Mouse (Mus musculus) Patski (cell line): ENCODE results near the gene Qprt. TPM values are rescaled to one million over a fixed set of nuclear protein-coding genes. Genes with fewer than 3 reads are reported as not detected.

Source experiments
- ATAC-seq: fragments of 100-300 bp; one replicate; pipeline ENCODE4 v1.8.0; 2021
- CTCF ChIA-PET: fragments of 350-600 bp; sonication (Branson Sonifier 250); formaldehyde crosslinking; loops from one replicate; lab custom pipeline; 2022; ENCODE audit warnings: inconsistent platforms; lab: Charles Lee
- POLR2A ChIA-PET: fragments of 350-600 bp; sonication (Branson Sonifier 250); formaldehyde crosslinking; loops from one replicate; lab custom pipeline; 2022; ENCODE audit warnings: antibody characterized with exemption, inconsistent platforms; lab: Charles Lee
- DNase-seq: peaks from one replicate; pipeline ENCODE4 v3.0.0-alpha.2; 2011; ENCODE audit warnings: low read depth, low spot score
- H3K27me3 ChIP-seq: fragments of 371-371 bp; one replicate; pipeline ENCODE4 v1.5.1; 2021
- CTCF ChIP-seq: fragments of 100-300 bp; IDR thresholded peaks from one replicate; pipeline ENCODE4 v1.5.1; 2021
- in situ Hi-C: fragments of 300-500 bp; cut with MboI; formaldehyde crosslinking; loops from 3 replicates; pipeline ENCODE4 v1.11.1; 2018; ENCODE audit warnings: low pct_unique_long_range_greater_than_20kb, mixed read lengths
- polyA plus RNA-seq: library from polyadenylated mRNA; unstranded; gene quantifications from one replicate; pipeline ENCODE4 v1.2.3, GENCODE M21; 2021

The Qprt gene
- polyA plus RNA-seq, 1 experiment from 2014 or later = not detected

DNA sequence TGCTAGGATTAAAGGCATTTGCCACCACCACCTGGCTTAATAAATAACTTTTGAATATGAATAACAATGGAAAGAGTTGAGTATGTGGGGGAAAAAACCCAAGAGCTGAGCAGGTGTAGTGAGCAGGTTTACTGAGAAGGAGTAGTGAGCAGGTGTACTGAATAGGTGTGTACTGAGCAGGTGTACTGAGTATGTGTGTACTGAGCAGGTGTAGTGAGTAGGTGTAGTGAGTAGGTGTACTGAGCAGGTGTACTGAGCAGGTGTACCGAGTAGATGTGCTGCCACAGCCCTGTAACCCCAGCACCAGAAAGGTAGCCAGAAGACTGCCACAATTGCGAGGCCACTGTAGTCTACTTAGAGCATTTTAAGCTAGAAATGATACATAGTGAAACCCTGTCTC, 37.2 kb downstream of the Qprt start:
- ATAC-seq = no peak
- in situ Hi-C loops = no loop called here
- POLR2A ChIA-PET = no interaction called here
- CTCF ChIA-PET = no interaction called here
- TF ChIP-seq CTCF = no peak
- no peaks in the 10 kb centered on the region for H3K27me3 ChIP-seq
- DNase-seq = no peak

DNA sequence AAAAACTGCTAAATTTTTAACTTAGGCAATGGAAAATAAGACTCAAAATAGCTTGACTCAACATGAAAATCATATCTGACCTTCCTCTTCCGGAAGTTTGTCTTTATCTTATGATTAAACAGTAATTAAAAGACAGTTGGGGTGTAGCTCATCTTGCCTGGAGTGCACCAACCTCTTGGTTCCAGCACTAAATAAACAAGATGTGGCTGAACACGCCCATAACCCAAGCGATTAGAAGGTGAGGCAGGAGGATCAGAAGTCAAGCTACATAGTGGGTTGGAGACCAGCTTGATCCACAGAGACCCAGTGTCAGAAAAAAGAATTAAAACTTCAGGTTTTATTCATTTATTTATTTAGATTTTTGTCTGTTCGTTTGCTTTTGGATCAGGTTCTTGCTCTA, 38.3 kb downstream of the Qprt start:
- TF ChIP-seq CTCF = no peak
- ChIA-PET POLR2A (interaction anchor here (0.7 to 1.3 kb wide), 2 partner anchors 59 to 133 kb away, joined by 3 to 4 read pairs; no protein-coding TSS in a partner anchor), CTCF (no interaction called here)
- DNase-seq (no peak), ATAC-seq (no peak)
- in situ Hi-C loops = no loop called here
- no peaks in the 10 kb centered on the region for H3K27me3 ChIP-seq

DNA sequence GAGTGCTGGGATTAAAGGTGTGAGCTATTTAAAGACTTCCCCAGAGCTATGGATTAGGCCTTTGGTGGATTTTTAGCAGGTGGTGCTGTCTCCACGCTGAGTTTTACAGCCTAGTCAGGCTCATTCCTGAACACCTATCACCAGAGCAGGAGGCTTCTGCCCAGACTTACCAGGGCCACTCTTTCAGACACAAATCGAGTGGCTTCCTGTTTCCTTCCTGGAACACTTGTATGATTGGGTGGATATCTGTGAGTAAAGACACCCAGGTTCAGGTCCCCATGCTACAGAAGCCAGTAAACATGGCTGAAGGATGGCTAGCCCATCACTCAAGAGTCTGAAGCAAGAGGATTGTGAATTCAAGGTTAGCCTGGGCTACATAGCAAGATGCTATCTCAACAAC, 39.0 kb downstream of the Qprt start:
- no peak for TF ChIP-seq CTCF
- no peak for DNase-seq
- POLR2A ChIA-PET = interaction anchor here (1.3 kb wide), 1 partner anchor 132 kb away, joined by 3 read pairs; no protein-coding TSS in a partner anchor
- ATAC-seq = no peak
- no peaks in the 10 kb centered on the region for H3K27me3 ChIP-seq
- CTCF ChIA-PET = no interaction called here
- in situ Hi-C loops = no loop called here

DNA sequence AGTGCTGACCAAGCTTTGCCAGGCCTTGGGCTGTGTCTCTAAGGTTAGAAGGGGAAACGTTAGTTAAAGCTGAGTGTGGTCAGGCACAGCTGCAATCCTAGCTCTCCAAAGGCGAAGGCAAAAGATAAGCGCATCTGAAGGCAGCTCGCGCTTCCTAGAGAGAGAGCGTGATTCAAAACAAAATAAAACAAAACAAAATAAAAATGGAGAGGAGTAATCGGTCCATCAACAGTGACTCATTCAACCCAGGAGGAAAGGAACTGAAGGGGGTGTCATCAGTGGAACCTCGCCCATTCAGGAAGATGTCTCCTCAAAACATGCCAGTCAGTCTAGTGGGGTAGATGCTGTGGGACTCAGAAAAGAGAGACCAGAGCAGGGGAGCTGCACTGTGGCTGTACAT, 39.8 kb downstream of the Qprt start:
- no peak for ATAC-seq
- CTCF ChIA-PET = no interaction called here
- no peak for TF ChIP-seq CTCF
- POLR2A ChIA-PET = no interaction called here
- DNase-seq = no peak
- in situ Hi-C loops = no loop called here
- no peaks in the 10 kb centered on the region for H3K27me3 ChIP-seq

DNA sequence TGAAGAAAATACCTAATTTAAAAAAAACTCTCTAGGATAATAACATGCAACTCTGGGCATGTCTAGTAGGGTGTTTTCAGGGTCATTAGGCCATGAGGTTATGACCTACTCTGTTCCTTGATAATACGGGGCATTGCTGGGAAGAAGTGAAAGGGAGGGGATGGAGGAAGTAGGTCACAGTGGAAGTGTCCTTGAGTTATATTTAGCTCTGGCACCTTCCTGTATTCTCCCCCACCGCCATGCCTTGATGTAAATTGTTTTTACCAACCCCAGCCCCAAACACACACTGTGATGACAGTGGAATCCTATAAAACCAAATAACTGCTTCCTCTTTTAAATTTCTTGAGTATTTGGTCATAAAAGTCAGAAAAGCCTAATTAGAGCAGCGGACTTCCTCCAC, 42.0 kb downstream of the Qprt start:
- no peak for TF ChIP-seq CTCF
- POLR2A ChIA-PET = no interaction called here
- CTCF ChIA-PET = no interaction called here
- no peak for ATAC-seq
- in situ Hi-C loops = no loop called here
- H3K27me3 ChIP-seq = no peaks in the 10 kb centered on the region
- no peak for DNase-seq

DNA sequence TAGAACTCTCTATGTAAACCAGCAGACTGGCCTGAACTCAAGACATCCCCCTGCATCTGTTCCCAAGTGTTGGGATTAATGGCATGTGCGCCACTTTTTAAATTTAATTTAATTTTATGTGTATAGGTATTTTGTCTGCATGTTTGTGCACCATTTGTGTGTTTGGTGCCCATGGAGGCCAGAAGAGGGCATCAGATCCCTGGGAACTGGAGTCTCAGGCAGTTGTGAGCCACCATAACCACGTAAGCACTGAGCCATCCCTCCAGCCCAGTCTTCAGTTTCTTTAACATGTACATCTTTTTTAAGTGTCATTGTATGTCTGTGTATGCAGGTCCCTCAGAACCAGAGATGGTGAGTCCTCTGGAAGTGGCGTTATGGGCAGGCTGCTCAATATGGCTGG, 44.3 kb downstream of the Qprt start:
- no peak for ATAC-seq
- ChIA-PET POLR2A (no interaction called here), CTCF (no interaction called here)
- H3K27me3 ChIP-seq = no peaks in the 10 kb centered on the region
- in situ Hi-C loops = no loop called here
- DNase-seq = no peak
- TF ChIP-seq CTCF = no peak

DNA sequence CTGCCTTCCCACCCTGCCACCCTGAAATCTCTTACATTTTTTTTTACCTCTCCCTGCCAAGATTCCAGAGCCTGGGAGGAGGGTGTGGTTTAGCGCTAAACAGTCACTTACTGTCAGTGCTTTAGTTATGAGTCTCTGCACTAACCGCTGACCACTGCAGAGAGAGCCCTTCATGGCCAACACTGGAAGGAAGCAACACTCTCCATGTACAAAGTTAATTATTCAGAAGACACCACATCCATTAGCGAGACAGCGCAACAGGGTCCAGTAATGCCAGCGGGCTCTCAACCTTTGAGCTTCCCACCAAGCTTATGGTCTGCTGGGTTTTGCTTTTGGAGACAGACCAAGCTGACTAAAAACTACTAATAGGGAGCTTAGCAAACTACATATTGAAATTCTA, 45.8 kb downstream of the Qprt start:
- in situ Hi-C loops = no loop called here
- CTCF ChIA-PET = no interaction called here
- peak; percentile 72 for DNase-seq

DNA sequence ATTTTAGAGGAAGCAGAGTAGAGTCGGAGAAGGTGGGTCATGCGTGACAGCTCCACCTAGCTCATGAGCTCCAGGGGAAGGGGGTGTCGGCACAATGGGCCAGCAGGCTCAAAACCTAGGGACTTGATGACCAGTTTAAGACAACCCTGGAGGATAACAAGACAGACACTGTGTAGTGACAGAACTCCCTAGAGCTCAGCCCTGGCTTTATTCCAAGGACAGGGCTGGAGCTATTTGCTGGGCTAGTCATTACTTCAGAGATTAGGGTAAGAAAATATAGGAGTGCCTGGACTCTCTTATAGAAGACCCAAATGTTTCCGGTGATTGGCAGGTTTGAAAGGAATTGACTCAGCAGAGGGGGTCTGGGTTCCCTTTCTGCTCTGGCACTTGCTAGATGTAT, 48.8 kb downstream of the Qprt start:
- ChIA-PET POLR2A (interaction anchor here (0.6 kb wide), 2 partner anchors 56 to 705 kb away, joined by 4 to 6 read pairs; partner anchors contain the start of gene Pagr1a), CTCF (no interaction called here)
- DNase-seq (no peak), ATAC-seq (no peak)
- no peaks in the 10 kb centered on the region for H3K27me3 ChIP-seq
- in situ Hi-C loops = no loop called here
- TF ChIP-seq CTCF = no peak

More for the DNA sequence above, 45.8 kb downstream of the Qprt start:
- no peak for TF ChIP-seq CTCF
- POLR2A ChIA-PET = no interaction called here
- no peaks in the 10 kb centered on the region for H3K27me3 ChIP-seq
- ATAC-seq = peak; percentile 17

DNA sequence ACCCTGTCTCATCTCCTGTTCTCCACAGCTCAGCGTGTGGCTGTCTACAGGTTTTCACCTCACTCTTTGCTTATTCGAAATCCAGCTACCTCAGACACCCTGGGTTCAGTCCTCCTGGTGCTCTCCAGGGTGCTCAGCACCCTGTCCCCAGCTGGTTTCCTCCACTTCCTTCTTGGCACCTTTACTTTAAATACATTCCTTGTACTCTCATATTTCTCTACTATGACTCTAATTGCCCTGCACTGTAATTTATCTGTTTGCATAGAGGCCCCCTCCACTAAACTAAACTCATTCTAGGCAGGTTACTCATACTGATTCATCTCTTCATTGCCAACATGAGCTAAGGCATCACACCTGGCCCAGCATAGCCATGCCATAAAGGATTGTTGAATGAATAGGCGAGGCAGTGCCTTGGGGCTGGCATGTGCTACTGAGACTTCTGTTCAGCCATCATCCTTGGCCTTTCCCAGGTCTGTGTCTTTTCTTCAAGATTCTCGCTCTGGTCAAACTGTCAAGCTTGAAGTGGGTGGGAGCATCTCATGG, 51.1 kb downstream of the Qprt start:
- DNase-seq = no peak
- CTCF ChIA-PET = interaction anchor here (1.0 kb wide), 1 partner anchor 43 kb away, joined by 4 read pairs; no protein-coding TSS in a partner anchor
- in situ Hi-C loops = no loop called here
- no peak for ATAC-seq
- H3K27me3 ChIP-seq = no peaks in the 10 kb centered on the region
- POLR2A ChIA-PET = interaction anchor here (0.8 to 0.9 kb wide), 2 partner anchors 29 to 43 kb away, joined by 3 read pairs; partner anchors contain the start of gene Kif22
- no peak for TF ChIP-seq CTCF

DNA sequence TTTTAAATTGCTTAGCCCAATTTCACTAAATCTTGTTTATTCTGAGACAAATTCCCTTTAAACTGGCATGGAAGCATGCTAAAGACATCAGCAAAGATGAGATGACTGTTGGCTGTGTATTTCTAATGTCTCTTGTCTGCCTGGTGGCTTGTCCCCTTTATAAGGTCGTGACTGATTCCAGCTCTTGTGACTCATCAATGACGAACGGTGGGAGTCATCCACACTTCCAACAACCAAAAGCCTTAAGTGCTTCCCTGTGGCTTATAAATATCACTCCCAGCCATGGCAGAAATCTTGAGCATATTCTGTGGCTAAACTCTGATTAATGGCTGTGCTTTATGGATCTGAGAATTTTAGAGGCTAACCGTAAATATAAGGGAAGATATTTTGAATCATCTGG, 55.7 kb downstream of the Qprt start:
- ATAC-seq = no peak
- no peaks in the 10 kb centered on the region for H3K27me3 ChIP-seq
- in situ Hi-C loops = no loop called here
- CTCF ChIA-PET = no interaction called here
- no peak for TF ChIP-seq CTCF
- POLR2A ChIA-PET = no interaction called here
- DNase-seq = no peak

DNA sequence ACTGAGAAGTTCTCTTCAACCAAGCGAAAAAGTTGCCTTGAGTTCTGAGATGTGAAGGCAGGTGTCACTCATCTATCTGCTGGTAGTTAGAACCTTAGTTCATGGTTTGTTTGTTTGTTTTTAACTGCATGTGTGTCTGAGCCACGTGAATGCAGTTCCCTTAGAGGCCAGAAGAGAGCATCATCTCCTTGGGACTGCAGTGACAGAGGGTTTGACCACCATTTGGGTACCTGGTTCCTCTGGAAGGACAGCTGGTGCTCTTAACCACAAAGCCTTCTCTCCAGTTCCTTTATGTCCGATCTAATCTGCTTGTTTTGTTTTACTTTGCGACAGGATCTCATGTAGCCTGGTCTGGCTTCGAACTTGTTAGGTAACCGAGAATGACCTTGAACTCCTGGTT, 56.5 kb downstream of the Qprt start:
- in situ Hi-C loops = no loop called here
- TF ChIP-seq CTCF = no peak

More for the DNA sequence above, 56.5 kb downstream of the Qprt start:
- H3K27me3 ChIP-seq = no peaks in the 10 kb centered on the region
- ChIA-PET CTCF (no interaction called here), POLR2A (no interaction called here)
- DNase-seq = no peak
- no peak for ATAC-seq

Other genes with a start within 250 kb of the Qprt start
- 66.0 TPM for gene Taok2, start 237.5 kb downstream of the Qprt start, polyA plus RNA-seq
- gene Tmem219, start 199.3 kb downstream of the Qprt start, polyA plus RNA-seq = 48.0 TPM
- 14.0 TPM for gene Kctd13, start 193.3 kb downstream of the Qprt start, polyA plus RNA-seq
- not detected for gene Asphd1, start 172.6 kb downstream of the Qprt start, polyA plus RNA-seq
- 0.08 TPM for gene Sez6l2, start 171.7 kb downstream of the Qprt start, polyA plus RNA-seq
- 143 TPM for gene Cdipt, start 146.3 kb downstream of the Qprt start, polyA plus RNA-seq
- gene Cdiptos, start 146.1 kb downstream of the Qprt start, polyA plus RNA-seq = 1.3 TPM
- 104 TPM for gene Mvp, start 107.6 kb downstream of the Qprt start, polyA plus RNA-seq
- gene Pagr1b, start 105.7 kb downstream of the Qprt start, polyA plus RNA-seq = 0.33 TPM
- gene Pagr1a, start 104.9 kb downstream of the Qprt start, polyA plus RNA-seq = 17.5 TPM
- 39.5 TPM for gene Gm42742, start 101.1 kb downstream of the Qprt start, polyA plus RNA-seq
- gene Prrt2, start 101.0 kb downstream of the Qprt start, polyA plus RNA-seq = 0.36 TPM
- gene Maz, start 95.2 kb downstream of the Qprt start, polyA plus RNA-seq = 139 TPM
- 47.3 TPM for gene Kif22, start 79.8 kb downstream of the Qprt start, polyA plus RNA-seq
- gene Zg16, start 34.9 kb downstream of the Qprt start, polyA plus RNA-seq = not detected
- 0.71 TPM for gene AI467606, start 30.9 kb downstream of the Qprt start, polyA plus RNA-seq
- 0.21 TPM for gene Spn, start 15.6 kb upstream of the Qprt start, polyA plus RNA-seq
- 66.6 TPM for gene Cd2bp2, start 73.8 kb upstream of the Qprt start, polyA plus RNA-seq
- 51.7 TPM for gene Tbc1d10b, start 86.2 kb upstream of the Qprt start, polyA plus RNA-seq
- gene Mylpf, start 86.7 kb upstream of the Qprt start, polyA plus RNA-seq = 6.9 TPM
- gene Zfp553, start 110.8 kb upstream of the Qprt start, polyA plus RNA-seq = 17.7 TPM
- gene Sept1, start 110.9 kb upstream of the Qprt start, polyA plus RNA-seq = 2.1 TPM
- 45.1 TPM for gene Zfp771, start 122.0 kb upstream of the Qprt start, polyA plus RNA-seq
- gene Dctpp1, start 138.5 kb upstream of the Qprt start, polyA plus RNA-seq = 30.0 TPM
- gene Sephs2, start 151.8 kb upstream of the Qprt start, polyA plus RNA-seq = 89.8 TPM
- gene Itgal, start 174.0 kb upstream of the Qprt start, polyA plus RNA-seq = 0.30 TPM
- gene Zfp768, start 223.4 kb upstream of the Qprt start, polyA plus RNA-seq = 30.3 TPM